Mouse (Mus musculus): ENCODE results near the gene Optn.

- no peak for TF ChIP-seq ZNF384 (IDR thresholded peaks at IDR 0.05; ENCODE audit: low read depth, low read length)
- TF ChIP-seq ZC3H11A (IDR thresholded peaks at IDR 0.05; ENCODE audit: borderline replicate concordance, low read depth, low read length) = no peak
- no peak for TF ChIP-seq MAFK (IDR thresholded peaks at IDR 0.05; ENCODE audit: insufficient read depth, low read depth, low read length)
These were observed 35.3 kb upstream of the Optn start for GRCm38 (mm10) chr2:5099176-5099575.

Data from ES-E14 (cell line).